Mouse (Mus musculus): Measurements from ENCODE around the gene Hspb3. TPM values are rescaled to one million over a fixed set of nuclear protein-coding genes. Genes with fewer than 3 reads are reported as not detected.

The Hspb3 gene
- polyA plus RNA-seq, 1 experiment from 2014 or later: not detected

DNA sequence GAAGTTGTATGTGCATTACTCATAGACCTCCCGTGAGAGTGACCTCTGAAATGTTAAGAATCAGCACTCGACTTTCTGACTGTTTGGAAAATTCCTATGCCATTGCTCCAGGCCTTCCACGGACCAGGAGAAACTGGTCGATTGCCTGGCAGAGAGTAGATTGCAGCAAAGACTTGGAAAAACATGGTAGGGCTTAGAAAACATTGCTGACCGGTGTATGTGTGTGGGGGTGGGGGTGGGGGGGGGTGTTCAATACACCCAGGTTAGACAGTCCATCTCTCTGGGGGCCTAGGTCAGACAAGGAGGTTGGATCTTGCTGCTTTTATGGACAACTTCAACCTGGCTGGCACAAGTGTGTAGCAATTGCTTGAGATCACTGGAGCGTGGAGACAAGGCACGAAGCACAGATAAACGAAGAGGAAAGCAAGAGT lies 23.2 kb upstream of the Hspb3 start:
- H3K27me3 ChIP-seq: no peaks in the 10 kb centered on the region
- ATAC-seq (peak; percentile 91), DNase-seq (ENCODE audit: low read depth, low spot score) (peak; percentile 92)
- TF ChIP-seq CTCF (IDR thresholded peaks at IDR 0.05): no peak
- in situ Hi-C loops (cut with MboI; ENCODE audit: low pct_unique_long_range_greater_than_20kb): loop anchor here (5.0 kb wide), 1 partner anchor 176 kb away; no protein-coding TSS in a partner anchor
- ChIA-PET CTCF (interaction anchor here (1.1 kb wide), 1 partner anchor 48 kb away, joined by 4 read pairs; no protein-coding TSS in a partner anchor), POLR2A (interaction anchor here (1.2 kb wide), 1 partner anchor 996 kb away, joined by 5 read pairs; no protein-coding TSS in a partner anchor)

DNA sequence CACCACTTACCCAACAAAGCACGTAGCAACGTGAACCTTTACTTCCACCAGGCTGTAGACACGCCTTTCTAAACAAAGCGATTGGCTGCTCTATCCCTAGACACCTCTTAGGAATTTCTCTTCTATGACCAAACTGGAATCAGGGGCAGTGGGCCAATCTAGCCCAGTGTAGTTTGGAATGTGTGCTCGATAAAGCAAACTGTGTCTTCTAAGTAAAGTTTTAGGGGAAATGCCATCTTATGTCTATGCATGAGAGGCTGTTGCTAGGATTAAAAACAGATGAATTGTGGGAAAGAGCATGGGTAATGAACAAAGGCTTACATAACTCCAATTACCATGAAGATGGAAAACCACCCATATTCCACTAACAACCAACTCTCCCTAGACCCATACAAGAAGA lies 19.3 kb upstream of the Hspb3 start:
- in situ Hi-C loops (cut with MboI; ENCODE audit: low pct_unique_long_range_greater_than_20kb): no loop called here
- DNase-seq (ENCODE audit: low read depth, low spot score) (no peak), ATAC-seq (no peak)
- H3K27me3 ChIP-seq: no peaks in the 10 kb centered on the region
- no peak for TF ChIP-seq CTCF (IDR thresholded peaks at IDR 0.05)
- ChIA-PET CTCF (interaction anchor here (0.9 to 2.2 kb wide), 3 partner anchors 10 to 44 kb away, joined by 3 to 8 read pairs (median 5); no protein-coding TSS in a partner anchor), POLR2A (interaction anchor here (0.6 kb wide), 1 partner anchor 47 kb away, joined by 3 read pairs; no protein-coding TSS in a partner anchor)

- in situ Hi-C loops (cut with MboI; ENCODE audit: low pct_unique_long_range_greater_than_20kb): no loop called here
These were observed 17.2 kb upstream of the Hspb3 start for GRCm38 (mm10) chr13:113680646-113681045.

GRCm38 (mm10) chr13:113669459-113670077 lies 6.1 kb upstream of the Hspb3 start:
- POLR2A ChIA-PET: no interaction called here
- no peaks in the 10 kb centered on the region for H3K27me3 ChIP-seq
- in situ Hi-C loops (cut with MboI; ENCODE audit: low pct_unique_long_range_greater_than_20kb): loop anchor here (5.0 kb wide), 1 partner anchor 37 kb away; no protein-coding TSS in a partner anchor
- ATAC-seq (no peak), DNase-seq (ENCODE audit: low read depth, low spot score) (peak; percentile 35)
- CTCF ChIA-PET: interaction anchor here (0.7 to 3.5 kb wide), 15 partner anchors 10 to 347 kb away, joined by 3 to 25 read pairs (median 4); no protein-coding TSS in a partner anchor
- TF ChIP-seq CTCF (IDR thresholded peaks at IDR 0.05): peak; percentile 73

More at GRCm38 (mm10) chr13:113680646-113681045, 17.2 kb upstream of the Hspb3 start:
- TF ChIP-seq CTCF (IDR thresholded peaks at IDR 0.05): no peak
- POLR2A ChIA-PET: no interaction called here
- CTCF ChIA-PET: interaction anchor here (1.2 to 2.8 kb wide), 6 partner anchors 8 to 197 kb away, joined by 3 to 19 read pairs (median 5); no protein-coding TSS in a partner anchor
- DNase-seq (ENCODE audit: low read depth, low spot score) (no peak), ATAC-seq (no peak)
- H3K27me3 ChIP-seq: no peaks in the 10 kb centered on the region

GRCm38 (mm10) chr13:113663883-113664282 lies 407 bp upstream of the Hspb3 start:
- CTCF ChIA-PET: interaction anchor here (1.1 to 2.8 kb wide), 4 partner anchors 23 to 266 kb away, joined by 3 to 10 read pairs (median 4); no protein-coding TSS in a partner anchor
- no peak for ATAC-seq
- POLR2A ChIA-PET: no interaction called here
- H3K27me3 ChIP-seq: no peaks in the 10 kb centered on the region
- no peak for DNase-seq (ENCODE audit: low read depth, low spot score)
- in situ Hi-C loops (cut with MboI; ENCODE audit: low pct_unique_long_range_greater_than_20kb): no loop called here
- TF ChIP-seq CTCF (IDR thresholded peaks at IDR 0.05): no peak

- no peak for DNase-seq (ENCODE audit: low read depth, low spot score)
- ChIA-PET CTCF (interaction anchor here (0.6 to 3.7 kb wide), 9 partner anchors 7 to 339 kb away, joined by 3 to 20 read pairs (median 5); no protein-coding TSS in a partner anchor), POLR2A (no interaction called here)
- no peaks in the 10 kb centered on the region for H3K27me3 ChIP-seq
- TF ChIP-seq CTCF (IDR thresholded peaks at IDR 0.05): no peak
- no peak for ATAC-seq
- in situ Hi-C loops (cut with MboI; ENCODE audit: low pct_unique_long_range_greater_than_20kb): no loop called here
These were observed 1.6 kb downstream of the Hspb3 start for GRCm38 (mm10) chr13:113661826-113662271.

DNA sequence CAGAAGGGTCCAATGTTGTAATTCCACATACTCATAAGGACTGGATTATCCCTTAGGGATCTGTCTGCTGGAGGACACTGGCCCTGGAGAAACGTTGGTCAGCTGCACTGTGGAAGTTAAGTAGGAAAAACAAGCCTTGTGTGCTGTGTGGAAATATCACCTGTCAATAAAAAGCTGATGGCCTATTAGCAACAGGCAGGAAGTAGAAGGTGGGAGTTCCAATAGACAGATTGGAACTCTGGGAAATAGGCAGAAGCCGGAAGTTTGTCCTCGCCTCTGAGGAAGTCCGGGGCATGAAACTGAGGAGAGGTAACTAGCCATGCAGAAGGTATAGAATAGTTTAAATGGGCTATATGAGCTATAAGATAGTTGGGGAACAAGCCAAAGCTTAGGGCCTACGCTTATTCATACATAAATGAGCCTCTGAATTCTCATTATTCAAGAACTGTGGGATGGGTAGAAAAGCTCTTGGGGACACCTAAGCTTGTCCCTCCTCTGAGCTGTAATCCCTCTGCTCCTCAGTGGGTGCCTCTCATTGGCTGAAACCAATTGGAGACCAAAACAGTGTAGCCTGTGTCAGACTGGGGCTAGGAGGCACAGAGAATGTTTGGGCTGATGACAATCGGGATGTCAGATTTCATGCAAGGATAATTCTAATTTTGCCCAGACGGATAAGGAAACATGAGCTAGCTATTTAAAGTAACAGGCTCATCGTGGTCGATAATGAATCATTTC lies 2.7 kb downstream of the Hspb3 start:
- in situ Hi-C loops (cut with MboI; ENCODE audit: low pct_unique_long_range_greater_than_20kb): no loop called here
- no peaks in the 10 kb centered on the region for H3K27me3 ChIP-seq
- no peak for ATAC-seq
- ChIA-PET CTCF (interaction anchor here (1.0 to 3.7 kb wide), 7 partner anchors 8 to 338 kb away, joined by 3 to 20 read pairs (median 5); no protein-coding TSS in a partner anchor), POLR2A (no interaction called here)
- no peak for DNase-seq (ENCODE audit: low read depth, low spot score)
- no peak for TF ChIP-seq CTCF (IDR thresholded peaks at IDR 0.05)

GRCm38 (mm10) chr13:113657204-113657603 lies 6.3 kb downstream of the Hspb3 start:
- H3K27me3 ChIP-seq: no peaks in the 10 kb centered on the region
- ChIA-PET CTCF (interaction anchor here (0.7 kb wide), 2 partner anchors 207 to 336 kb away, joined by 3 to 4 read pairs; no protein-coding TSS in a partner anchor), POLR2A (interaction anchor here (0.7 kb wide), 2 partner anchors 15 to 18 kb away, joined by 3 to 4 read pairs; no protein-coding TSS in a partner anchor)
- no peak for TF ChIP-seq CTCF (IDR thresholded peaks at IDR 0.05)
- in situ Hi-C loops (cut with MboI; ENCODE audit: low pct_unique_long_range_greater_than_20kb): no loop called here
- no peak for ATAC-seq
- no peak for DNase-seq (ENCODE audit: low read depth, low spot score)

DNA sequence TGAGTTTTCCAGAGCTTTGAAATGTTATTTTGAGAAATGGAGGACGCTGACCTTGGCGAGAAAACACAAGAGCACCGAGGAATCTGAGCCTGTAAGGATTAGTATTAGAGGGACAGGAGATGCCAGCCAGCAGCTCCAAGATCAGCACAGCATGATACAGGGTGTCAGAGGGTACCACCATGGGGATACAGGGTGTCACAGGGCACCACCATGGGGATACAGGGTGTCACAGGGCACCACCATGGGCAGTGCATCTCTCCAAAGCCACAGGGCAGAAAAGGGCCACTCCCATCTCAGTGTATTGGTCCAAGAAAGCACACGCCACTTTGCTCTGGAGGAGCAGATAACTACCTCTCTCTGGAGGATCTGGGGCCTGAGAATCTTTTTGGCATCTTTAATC lies 6.8 kb downstream of the Hspb3 start:
- no peaks in the 10 kb centered on the region for H3K27me3 ChIP-seq
- DNase-seq (ENCODE audit: low read depth, low spot score) (no peak), ATAC-seq (no peak)
- ChIA-PET CTCF (interaction anchor here (0.7 kb wide), 1 partner anchor 208 kb away, joined by 4 read pairs; no protein-coding TSS in a partner anchor), POLR2A (interaction anchor here (0.7 kb wide), 2 partner anchors 16 to 18 kb away, joined by 3 to 4 read pairs; no protein-coding TSS in a partner anchor)
- TF ChIP-seq CTCF (IDR thresholded peaks at IDR 0.05): no peak
- in situ Hi-C loops (cut with MboI; ENCODE audit: low pct_unique_long_range_greater_than_20kb): no loop called here

- TF ChIP-seq CTCF (IDR thresholded peaks at IDR 0.05): no peak
- ChIA-PET CTCF (interaction anchor here (2.0 kb wide), 1 partner anchor 209 kb away, joined by 9 read pairs; no protein-coding TSS in a partner anchor), POLR2A (no interaction called here)
- no peaks in the 10 kb centered on the region for H3K27me3 ChIP-seq
- DNase-seq (ENCODE audit: low read depth, low spot score) (no peak), ATAC-seq (no peak)
- in situ Hi-C loops (cut with MboI; ENCODE audit: low pct_unique_long_range_greater_than_20kb): no loop called here
These were observed 8.0 kb downstream of the Hspb3 start for GRCm38 (mm10) chr13:113655511-113655910.
